Mouse (Mus musculus): ENCODE data around the gene Hemk1. TPM values are rescaled to one million over a fixed set of nuclear protein-coding genes. Genes with fewer than 3 reads are reported as not detected.
A peak's percentile ranks its signal among the peaks of the same experiment; 100 is the strongest.

Hemk1 gene
- polyA plus RNA-seq, 1 experiment from 2014 or later: 11.6 TPM

DNA sequence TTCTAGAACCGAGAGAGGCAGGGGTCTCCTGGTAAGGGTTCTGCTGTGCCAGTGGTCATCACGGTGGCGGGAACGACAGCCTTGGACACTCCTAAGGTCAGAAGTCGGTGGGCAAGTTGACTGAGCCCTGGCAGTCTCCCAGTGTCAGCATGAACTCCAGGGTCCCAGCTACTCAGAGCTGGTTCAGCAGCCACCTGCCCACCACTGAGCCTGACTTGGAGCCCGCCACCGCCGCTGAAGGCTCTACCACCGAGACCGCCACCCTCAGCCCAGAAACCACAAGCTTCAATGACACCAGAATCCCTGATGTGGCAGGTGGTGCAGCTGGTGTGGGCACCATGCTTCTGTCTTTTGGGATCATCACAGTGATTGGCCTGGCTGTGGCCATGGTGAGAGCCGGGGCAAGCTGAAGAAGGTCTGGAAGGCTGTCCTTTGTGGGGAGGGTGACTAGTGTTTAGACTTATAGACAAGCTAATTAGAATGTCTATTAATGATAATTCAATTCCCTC is 4.1 kb upstream of the Hemk1 start:
- H3K4me3 ChIP-seq (replicated peaks): no peak overlapping the region

DNA sequence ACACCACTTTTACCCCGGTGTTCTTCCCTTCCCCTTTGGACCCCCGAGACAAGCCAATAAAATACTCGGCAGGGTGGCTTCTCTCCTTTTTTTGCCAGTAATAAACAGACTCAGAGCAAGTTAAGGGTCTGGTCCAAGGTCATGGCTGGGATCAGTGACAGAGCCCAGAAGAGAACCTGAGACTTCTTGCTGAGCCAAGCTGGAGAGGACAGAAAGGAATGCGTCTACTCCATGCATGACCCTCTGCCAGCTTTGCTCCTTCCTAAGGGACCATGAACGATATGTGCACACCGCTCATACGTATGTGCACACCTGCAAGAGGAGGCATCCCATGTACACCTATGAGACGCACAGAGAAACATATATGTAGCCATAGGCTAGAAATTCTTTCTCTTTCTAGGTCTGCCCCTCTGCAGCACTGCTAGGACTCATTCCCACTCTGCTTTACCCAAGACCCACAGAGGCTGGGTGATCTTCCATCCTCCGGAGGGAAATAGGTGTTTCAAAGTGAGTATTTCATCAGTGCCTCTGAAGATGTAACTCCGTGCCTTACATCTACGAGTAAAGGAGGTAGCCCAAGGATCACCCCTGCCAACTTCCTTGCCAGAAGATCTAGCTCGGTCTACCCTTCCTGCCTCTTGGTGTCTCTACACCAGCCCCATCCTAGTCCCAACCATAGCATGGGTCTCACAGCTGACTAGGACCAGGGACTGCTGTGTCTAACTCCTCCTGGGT is 2.9 kb upstream of the Hemk1 start:
- H3K4me3 ChIP-seq (replicated peaks): peak overlapping the region; percentile 60
- peak overlapping the region; percentile 60 for H3K9ac ChIP-seq (replicated peaks)
- H3K36me3 ChIP-seq: no peaks in the 10 kb centered on the region
- H3K9me3 ChIP-seq: no peaks in the 10 kb centered on the region
- H3K27ac ChIP-seq: no peak overlapping the region
- peak overlapping the region; percentile 81 for H3K4me2 ChIP-seq
- H3K27me3 ChIP-seq: peaks cover 37% of the 10 kb centered on the region
- 50% methylated on average over 12 of the region's 12 CpGs for WGBS
- ATAC-seq (ENCODE audit: insufficient number of reproducible peaks, insufficient read depth, low FRiP score, low TSS enrichment, low read depth): no peak
- H3K4me1 ChIP-seq (replicated peaks): peaks cover 18% of the 10 kb centered on the region

More for the DNA sequence above, 4.1 kb upstream of the Hemk1 start:
- 90% methylated on average over 11 of the region's 11 CpGs for WGBS
- no peak overlapping the region for H3K9ac ChIP-seq (replicated peaks)
- no peak for ATAC-seq (ENCODE audit: insufficient number of reproducible peaks, insufficient read depth, low FRiP score, low TSS enrichment, low read depth)
- H3K36me3 ChIP-seq: no peaks in the 10 kb centered on the region
- peaks cover 17% of the 10 kb centered on the region for H3K4me1 ChIP-seq (replicated peaks)
- H3K27ac ChIP-seq: no peak overlapping the region
- H3K27me3 ChIP-seq: peaks cover 37% of the 10 kb centered on the region
- H3K4me2 ChIP-seq: no peak overlapping the region
- no peaks in the 10 kb centered on the region for H3K9me3 ChIP-seq

GRCm38 (mm10) chr9:107340267-107340859 is 2.2 kb upstream of the Hemk1 start, which contains the start of gene 6430571L13Rik:
6430571L13Rik (plus strand) TSS chr9:107340602.
- Histone ChIP-seq H3K4me3 (replicated peaks) (peak within 1 kb of the TSS; percentile 60), H3K4me2 (peak within 1 kb of the TSS; percentile 81), H3K9me3 (no peaks in the 10 kb centered on the region), H3K27me3 (peaks cover 37% of the 10 kb centered on the region), H3K36me3 (no peaks in the 10 kb centered on the region), H3K4me1 (replicated peaks) (peaks cover 18% of the 10 kb centered on the region), H3K27ac (no peak within 1 kb of the TSS), H3K9ac (replicated peaks) (peak within 1 kb of the TSS; percentile 60)
- ATAC-seq (ENCODE audit: insufficient number of reproducible peaks, insufficient read depth, low FRiP score, low TSS enrichment, low read depth): peak; percentile 89
- WGBS: under 1% methylated on average over 34 of the region's 34 CpGs

DNA sequence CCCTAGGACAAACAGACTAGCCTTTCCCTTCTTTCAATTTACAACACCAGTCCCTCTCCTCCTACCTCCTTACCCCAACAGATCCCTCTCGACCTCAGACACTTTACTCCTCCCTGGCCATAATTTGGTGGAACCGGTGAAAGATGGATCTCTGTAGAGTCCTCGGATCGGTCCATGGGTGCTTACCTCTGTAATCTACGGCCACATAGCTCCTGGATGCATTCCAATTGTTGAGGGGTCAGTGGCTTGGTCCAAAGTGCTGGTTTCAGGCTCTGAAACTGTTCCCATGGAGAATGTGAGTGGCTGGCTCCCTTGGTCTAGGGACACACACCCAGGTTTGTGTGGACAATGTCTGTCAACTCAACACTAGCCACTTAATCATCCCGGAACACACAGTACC is 1.8 kb downstream of the Hemk1 start:
- WGBS: 89% methylated on average over 6 of the region's 6 CpGs
- peaks cover 18% of the 10 kb centered on the region for H3K4me1 ChIP-seq (replicated peaks)

DNA sequence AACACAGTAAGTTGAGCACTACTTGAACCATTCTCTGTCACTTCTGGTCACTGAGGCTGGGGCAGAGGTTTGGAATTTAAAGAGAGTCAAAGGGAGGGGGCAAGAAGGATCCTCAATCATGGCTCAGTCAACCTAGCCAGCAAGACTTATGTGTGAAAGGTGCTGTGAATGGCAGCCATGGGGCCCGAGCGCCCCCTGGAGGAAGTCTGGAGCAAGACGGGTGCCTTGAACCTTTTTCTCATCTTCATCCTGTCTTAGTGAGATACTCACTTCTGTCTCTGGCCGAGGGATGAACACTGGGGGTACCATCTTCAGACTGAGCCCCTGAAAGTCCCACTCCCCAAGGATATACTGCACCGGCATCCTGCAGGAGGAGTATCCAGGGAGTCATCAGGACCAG is 2.2 kb downstream of the Hemk1 start:
- Histone ChIP-seq H3K9ac (replicated peaks) (no peak overlapping the region), H3K27me3 (peaks cover 1% of the 10 kb centered on the region; the same call in 1 of the 2 replicates), H3K9me3 (no peaks in the 10 kb centered on the region), H3K36me3 (peaks cover 23% of the 10 kb centered on the region), H3K4me2 (no peak overlapping the region), H3K4me3 (replicated peaks) (no peak overlapping the region), H3K4me1 (replicated peaks) (peaks cover 16% of the 10 kb centered on the region), H3K27ac (no peak overlapping the region)
- ATAC-seq (ENCODE audit: insufficient number of reproducible peaks, insufficient read depth, low FRiP score, low TSS enrichment, low read depth): no peak
- WGBS: 10% methylated on average over 5 of the region's 5 CpGs

More for the DNA sequence above, 1.8 kb downstream of the Hemk1 start:
- no peak overlapping the region for H3K4me3 ChIP-seq (replicated peaks)
- no peak overlapping the region for H3K27ac ChIP-seq
- peaks cover 6% of the 10 kb centered on the region; the same call in 1 of the 2 replicates for H3K27me3 ChIP-seq
- no peaks in the 10 kb centered on the region for H3K9me3 ChIP-seq
- no peak overlapping the region for H3K4me2 ChIP-seq
- no peak for ATAC-seq (ENCODE audit: insufficient number of reproducible peaks, insufficient read depth, low FRiP score, low TSS enrichment, low read depth)
- H3K36me3 ChIP-seq: peaks cover 23% of the 10 kb centered on the region
- H3K9ac ChIP-seq (replicated peaks): no peak overlapping the region

GRCm38 (mm10) chr9:107335046-107335445 is 3.1 kb downstream of the Hemk1 start:
- 84% methylated on average over 5 of the region's 5 CpGs for WGBS
- no peak overlapping the region for H3K4me3 ChIP-seq (replicated peaks)

GRCm38 (mm10) chr9:107334356-107334755 is 3.8 kb downstream of the Hemk1 start:
- Histone ChIP-seq H3K27ac (no peak overlapping the region), H3K9me3 (no peaks in the 10 kb centered on the region), H3K36me3 (peaks cover 23% of the 10 kb centered on the region), H3K4me1 (replicated peaks) (peaks cover 14% of the 10 kb centered on the region), H3K27me3 (no peaks in the 10 kb centered on the region), H3K4me2 (no peak overlapping the region), H3K4me3 (replicated peaks) (no peak overlapping the region), H3K9ac (replicated peaks) (no peak overlapping the region)
- WGBS: 81% methylated on average over 6 of the region's 6 CpGs
- ATAC-seq (ENCODE audit: insufficient number of reproducible peaks, insufficient read depth, low FRiP score, low TSS enrichment, low read depth): no peak

More at GRCm38 (mm10) chr9:107335046-107335445, 3.1 kb downstream of the Hemk1 start:
- H3K9me3 ChIP-seq: no peaks in the 10 kb centered on the region
- H3K27ac ChIP-seq: no peak overlapping the region
- H3K4me2 ChIP-seq: no peak overlapping the region
- H3K4me1 ChIP-seq (replicated peaks): peaks cover 14% of the 10 kb centered on the region
- no peak for ATAC-seq (ENCODE audit: insufficient number of reproducible peaks, insufficient read depth, low FRiP score, low TSS enrichment, low read depth)
- no peaks in the 10 kb centered on the region for H3K27me3 ChIP-seq
- no peak overlapping the region for H3K9ac ChIP-seq (replicated peaks)
- H3K36me3 ChIP-seq: peaks cover 23% of the 10 kb centered on the region

GRCm38 (mm10) chr9:107333686-107334085 is 4.5 kb downstream of the Hemk1 start:
- Histone ChIP-seq H3K9me3 (no peaks in the 10 kb centered on the region), H3K36me3 (peaks cover 26% of the 10 kb centered on the region), H3K4me2 (no peak overlapping the region), H3K4me3 (replicated peaks) (no peak overlapping the region), H3K4me1 (replicated peaks) (peaks cover 10% of the 10 kb centered on the region), H3K27ac (no peak overlapping the region), H3K27me3 (no peaks in the 10 kb centered on the region), H3K9ac (replicated peaks) (no peak overlapping the region)
- no peak for ATAC-seq (ENCODE audit: insufficient number of reproducible peaks, insufficient read depth, low FRiP score, low TSS enrichment, low read depth)
- WGBS: 46% methylated on average over 2 of the region's 2 CpGs

DNA sequence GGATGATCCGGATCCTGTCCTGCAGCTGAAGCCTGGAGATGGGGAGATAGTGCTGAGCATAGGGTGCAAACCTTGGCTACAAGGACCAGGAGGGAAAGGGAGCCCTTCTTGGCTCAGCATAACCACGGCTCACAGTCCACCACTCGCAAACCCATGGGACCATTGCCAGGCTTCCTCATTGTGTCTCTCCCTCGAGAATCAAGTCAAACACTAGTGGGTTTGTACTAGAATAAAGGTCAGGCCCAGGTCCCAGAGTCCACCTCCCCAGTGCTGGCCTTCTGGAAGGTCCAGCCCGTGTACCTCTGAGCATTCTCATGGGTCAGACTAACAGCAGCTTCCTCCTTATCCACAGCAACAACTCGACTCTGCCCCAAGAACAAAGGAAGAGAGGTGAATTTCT is 7.4 kb downstream of the Hemk1 start:
- H3K27ac ChIP-seq: no peak overlapping the region
- H3K9me3 ChIP-seq: no peaks in the 10 kb centered on the region
- 81% methylated on average over 6 of the region's 6 CpGs for WGBS
- no peak for ATAC-seq (ENCODE audit: insufficient number of reproducible peaks, insufficient read depth, low FRiP score, low TSS enrichment, low read depth)
- H3K4me3 ChIP-seq (replicated peaks): no peak overlapping the region
- no peaks in the 10 kb centered on the region for H3K4me1 ChIP-seq (replicated peaks)
- no peak overlapping the region for H3K4me2 ChIP-seq
- peaks cover 35% of the 10 kb centered on the region for H3K36me3 ChIP-seq
- no peak overlapping the region for H3K9ac ChIP-seq (replicated peaks)
- H3K27me3 ChIP-seq: no peaks in the 10 kb centered on the region; the same call in 1 of the 2 replicates

DNA sequence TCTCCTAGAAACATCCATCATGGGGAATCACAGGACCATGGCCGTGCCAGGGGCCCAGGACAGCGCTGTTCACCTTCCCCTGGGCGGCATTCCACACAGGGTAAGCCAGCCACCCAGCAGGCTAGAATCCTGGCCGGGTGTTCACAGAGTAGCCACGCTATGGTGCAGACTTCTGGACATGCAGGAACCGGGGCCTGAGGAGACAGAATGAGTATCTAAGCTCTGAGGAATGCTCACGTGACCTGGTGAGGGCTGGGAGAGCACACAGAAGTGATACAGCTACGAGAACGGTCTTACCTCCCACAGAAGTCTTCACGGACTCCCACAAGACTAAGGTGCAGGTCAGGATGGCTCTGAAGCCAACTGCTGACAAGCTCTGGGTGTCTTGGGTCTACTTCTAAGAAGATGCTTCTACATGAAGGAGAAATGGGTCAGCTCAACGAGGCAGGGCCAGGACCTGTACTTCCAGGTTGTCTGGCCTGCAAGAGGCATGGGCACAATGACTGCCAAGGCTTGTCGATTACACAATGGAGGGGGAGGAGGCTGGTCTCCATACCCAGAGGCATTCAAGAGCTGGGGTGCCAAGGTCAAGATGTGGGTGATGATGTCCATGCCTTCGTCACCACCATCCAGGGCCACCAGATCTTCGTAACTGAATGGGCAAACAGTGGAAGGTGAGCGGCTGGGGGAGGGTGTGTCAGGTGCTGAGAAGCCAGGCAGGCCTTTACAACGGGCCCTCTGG is 10.1 kb downstream of the Hemk1 start:
- Histone ChIP-seq H3K9ac (replicated peaks) (no peak overlapping the region), H3K27ac (no peak overlapping the region), H3K4me1 (replicated peaks) (no peaks in the 10 kb centered on the region), H3K9me3 (no peaks in the 10 kb centered on the region), H3K4me2 (no peak overlapping the region), H3K36me3 (peaks cover 24% of the 10 kb centered on the region), H3K27me3 (no peaks in the 10 kb centered on the region; the same call in 1 of the 2 replicates), H3K4me3 (replicated peaks) (no peak overlapping the region)
- ATAC-seq (ENCODE audit: insufficient number of reproducible peaks, insufficient read depth, low FRiP score, low TSS enrichment, low read depth): no peak
- 87% methylated on average over 16 of the region's 16 CpGs for WGBS

DNA sequence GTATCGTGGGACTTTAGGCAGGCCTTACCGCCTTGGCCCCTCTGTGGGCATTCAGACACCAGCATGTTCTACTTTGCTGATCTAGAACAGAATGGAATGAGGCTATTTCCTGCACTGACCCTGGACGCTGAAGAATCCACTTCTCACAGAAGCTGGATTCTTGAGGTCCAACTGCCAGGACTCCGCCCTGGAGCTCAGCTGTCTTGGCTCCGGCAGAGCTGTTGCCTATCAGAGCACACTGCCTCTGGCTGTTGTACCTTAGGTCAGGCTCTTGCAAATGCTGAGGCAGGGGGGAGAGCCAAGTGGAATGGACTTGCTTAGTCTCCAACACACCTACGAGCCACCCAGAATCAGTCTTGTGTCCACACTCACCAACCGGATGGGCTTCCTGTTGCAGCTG is 12.2 kb downstream of the Hemk1 start:
- H3K4me2 ChIP-seq: no peak overlapping the region
- H3K4me3 ChIP-seq (replicated peaks): no peak overlapping the region
- no peaks in the 10 kb centered on the region for H3K9me3 ChIP-seq
- ATAC-seq (ENCODE audit: insufficient number of reproducible peaks, insufficient read depth, low FRiP score, low TSS enrichment, low read depth): no peak
- H3K4me1 ChIP-seq (replicated peaks): no peaks in the 10 kb centered on the region
- H3K36me3 ChIP-seq: peaks cover 12% of the 10 kb centered on the region
- no peak overlapping the region for H3K9ac ChIP-seq (replicated peaks)
- H3K27ac ChIP-seq: no peak overlapping the region
- 85% methylated on average over 7 of the region's 7 CpGs for WGBS
- no peaks in the 10 kb centered on the region; the same call in none of the 2 replicates for H3K27me3 ChIP-seq

All from limb, embryonic 12.5 days (tissue).